Mouse (Mus musculus) erythroid progenitor cell, adult 5-6 weeks (primary cell): ENCODE results near the gene Xirp1. TPM values are rescaled to one million over a fixed set of nuclear protein-coding genes. Genes with fewer than 3 reads are reported as not detected.

Experiments used
- ATAC-seq: replicated peaks from 2 replicates; pipeline ENCODE4 v1.8.0; 2016; ENCODE audit warnings: moderate number of reproducible peaks, mild to moderate bottlenecking, moderate TSS enrichment, inconsistent platforms; ENCODE audit not compliant: poor library complexity, low FRiP score, severe bottlenecking
- total RNA-seq, 2 experiments: library from RNA; stranded (forward) in 1 of 2; stranded (reverse) in 1 of 2; fragments of 150-400 nt in 1 of 2; fragments of 186-747, 209-891 nt in 1 of 2; gene quantifications; 2 replicates each; pipeline versions ENCODE4 v1.2.3 to v1.2.4; 2015 to 2017; ENCODE audit warnings: low replicate concordance in 2 of 2

Gene Xirp1
- total RNA-seq, 2 experiments from 2014 or later = not detected

- no peak for ATAC-seq
These were observed 30.1 kb downstream of the Xirp1 start for GRCm38 (mm10) chr9:119993092-119993844.

- no peak for ATAC-seq
These were observed 32.1 kb downstream of the Xirp1 start for GRCm38 (mm10) chr9:119991310-119991709.

- no peak for ATAC-seq
These were observed 35.1 kb downstream of the Xirp1 start for GRCm38 (mm10) chr9:119988304-119988703.

- no peak for ATAC-seq
These were observed 37.4 kb downstream of the Xirp1 start for GRCm38 (mm10) chr9:119985881-119986574.

GRCm38 (mm10) chr9:119984536-119985011, 38.8 kb downstream of the Xirp1 start, which contains the start of gene Csrnp1:
TSS of gene Csrnp1 (minus strand) at chr9:119984658.
- ATAC-seq = no peak

GRCm38 (mm10) chr9:119983585-119984535, 39.5 kb downstream of the Xirp1 start:
- peak; percentile 61 for ATAC-seq

- no peak for ATAC-seq
These were observed 40.3 kb downstream of the Xirp1 start for GRCm38 (mm10) chr9:119982956-119983551.

GRCm38 (mm10) chr9:119982241-119982811, 41.1 kb downstream of the Xirp1 start:
- no peak for ATAC-seq

GRCm38 (mm10) chr9:119981183-119982179, 41.9 kb downstream of the Xirp1 start:
- no peak for ATAC-seq

GRCm38 (mm10) chr9:119980770-119981182, 42.6 kb downstream of the Xirp1 start:
- ATAC-seq = no peak

- ATAC-seq = no peak
These were observed 43.6 kb downstream of the Xirp1 start for GRCm38 (mm10) chr9:119979749-119980148.

GRCm38 (mm10) chr9:119978811-119979441, 44.5 kb downstream of the Xirp1 start:
- no peak for ATAC-seq

GRCm38 (mm10) chr9:119978151-119978810, 45.1 kb downstream of the Xirp1 start:
- no peak for ATAC-seq

GRCm38 (mm10) chr9:119977557-119978060, 45.8 kb downstream of the Xirp1 start:
- no peak for ATAC-seq

- no peak for ATAC-seq
These were observed 46.5 kb downstream of the Xirp1 start for GRCm38 (mm10) chr9:119976704-119977556.

GRCm38 (mm10) chr9:119975286-119975685, 48.1 kb downstream of the Xirp1 start:
- ATAC-seq = no peak
